Mouse (Mus musculus): ENCODE results near the gene Tbc1d25. TPM values are rescaled to one million over a fixed set of nuclear protein-coding genes. Genes with fewer than 3 reads are reported as not detected.

The Tbc1d25 gene
- 22.3 and 24.5 TPM in 2 replicates for polyA plus RNA-seq (2014; fragmentation: Nextera tagmentation; extraction: Ambion mirVana)

DNA sequence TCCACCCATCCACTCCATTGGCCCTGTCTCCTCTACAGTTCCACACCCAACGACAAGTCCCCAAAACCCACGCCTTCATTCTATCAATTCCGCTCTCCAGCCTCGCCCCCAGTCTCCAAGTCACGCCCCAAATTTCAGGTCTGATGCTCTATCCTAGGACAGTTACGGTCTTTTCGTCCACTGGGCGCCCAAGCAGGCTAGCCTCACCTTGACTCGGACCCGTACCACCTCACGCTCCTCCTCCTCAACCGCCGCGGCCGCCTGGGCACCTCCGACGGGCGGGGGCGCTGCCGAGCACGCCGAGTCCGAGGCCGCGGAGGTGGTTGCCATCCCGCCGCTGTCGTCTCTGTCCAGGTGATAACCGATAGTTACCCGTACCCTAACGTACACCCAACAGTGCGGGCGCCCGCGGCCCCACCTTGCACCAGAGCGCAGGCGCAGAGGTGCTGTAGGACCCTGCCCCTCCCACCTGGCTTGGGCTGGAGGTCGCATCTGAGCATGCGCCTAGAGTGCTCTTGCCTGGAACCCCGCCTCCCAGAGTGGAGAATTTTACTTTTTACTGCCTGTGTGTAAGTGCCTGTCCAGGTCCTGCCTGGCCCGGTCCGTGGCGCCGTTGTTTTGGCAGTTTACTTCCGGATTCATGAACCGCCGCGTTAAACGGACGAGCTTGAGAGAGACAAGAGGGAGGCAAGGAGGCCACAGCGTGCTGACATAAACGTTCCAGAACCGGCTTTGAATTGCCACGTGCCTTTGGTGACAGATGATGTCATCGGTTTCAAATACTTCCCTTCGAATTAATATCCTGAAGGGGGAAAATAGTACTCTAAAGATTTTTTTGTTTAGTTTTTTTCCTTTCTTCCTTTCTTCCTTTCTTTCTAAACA is at the start of gene Tbc1d25:
TSS of gene Tbc1d25 (minus strand) at position 678 of the 882 bp plus-strand sequence.
- 16% methylated on average over 50 of the region's 56 CpGs for WGBS
- Histone ChIP-seq H3K4me3 (replicated peaks; ENCODE audit: low read length) (peak within 1 kb of the TSS; percentile 64), H3K4me2 (replicated peaks) (peak within 1 kb of the TSS; percentile 54), H3K9ac (peak within 1 kb of the TSS; percentile 65), H3K27ac (0 out of 2 replicates have a peak within 1 kb of the TSS, but pooled peaks have one; percentile 9), H3K36me3 (replicated peaks; ENCODE audit: control insufficient read depth, insufficient read depth) (no peaks in the 10 kb centered on the region; the same call in 1 of the 2 replicates), H3K9me3 (ENCODE audit: control insufficient read depth, low read length) (no peaks in the 10 kb centered on the region), H3K4me1 (replicated peaks; ENCODE audit: control insufficient read depth, insufficient read depth, low read length) (0 out of 2 replicates have a peak, but pooled peaks cover 6% of the 10 kb centered on the region), H3K27me3 (ENCODE audit: control insufficient read depth, insufficient read depth, low read length) (no peaks in the 10 kb centered on the region)
- ATAC-seq (ENCODE audit: low FRiP score) (peak; percentile 95), DNase-seq (ENCODE audit: low spot score) (peak; percentile 81)

DNA sequence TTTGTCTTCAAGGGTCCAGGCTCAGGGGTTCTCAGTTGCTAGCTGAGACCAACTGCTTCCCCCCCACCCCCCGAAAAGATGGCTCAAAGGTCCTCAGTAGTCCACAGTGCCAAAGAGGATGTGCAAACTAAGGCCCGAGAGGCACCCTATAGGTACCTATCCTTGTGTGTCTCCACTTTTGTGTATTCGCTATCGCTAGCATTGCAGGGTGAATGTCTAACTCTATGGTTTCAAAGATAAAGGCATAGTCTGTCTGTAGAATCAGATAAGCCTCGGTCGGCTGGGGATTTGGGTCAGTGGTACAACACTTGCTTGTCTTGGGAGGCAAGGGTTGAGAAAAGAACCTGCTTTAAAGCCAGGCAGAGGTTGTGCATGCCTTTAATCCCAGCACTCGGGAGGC is 47.5 kb upstream of the Tbc1d25 start:
- DNase-seq (ENCODE audit: low spot score) (no peak), ATAC-seq (ENCODE audit: low FRiP score) (no peak)
- no peak overlapping the region for H3K9ac ChIP-seq
- H3K9me3 ChIP-seq (ENCODE audit: control insufficient read depth, low read length), result no peaks in the 10 kb centered on the region
- H3K4me3 ChIP-seq (replicated peaks; ENCODE audit: low read length), result no peak overlapping the region
- H3K4me1 ChIP-seq (replicated peaks; ENCODE audit: control insufficient read depth, insufficient read depth, low read length), result no peaks in the 10 kb centered on the region
- WGBS, result 91% methylated on average over 7 of the region's 7 CpGs
- H3K27ac ChIP-seq, result no peak overlapping the region
- no peak overlapping the region for H3K4me2 ChIP-seq (replicated peaks)
- H3K36me3 ChIP-seq (replicated peaks; ENCODE audit: control insufficient read depth, insufficient read depth), result no peaks in the 10 kb centered on the region
- H3K27me3 ChIP-seq (ENCODE audit: control insufficient read depth, insufficient read depth, low read length), result no peaks in the 10 kb centered on the region

DNA sequence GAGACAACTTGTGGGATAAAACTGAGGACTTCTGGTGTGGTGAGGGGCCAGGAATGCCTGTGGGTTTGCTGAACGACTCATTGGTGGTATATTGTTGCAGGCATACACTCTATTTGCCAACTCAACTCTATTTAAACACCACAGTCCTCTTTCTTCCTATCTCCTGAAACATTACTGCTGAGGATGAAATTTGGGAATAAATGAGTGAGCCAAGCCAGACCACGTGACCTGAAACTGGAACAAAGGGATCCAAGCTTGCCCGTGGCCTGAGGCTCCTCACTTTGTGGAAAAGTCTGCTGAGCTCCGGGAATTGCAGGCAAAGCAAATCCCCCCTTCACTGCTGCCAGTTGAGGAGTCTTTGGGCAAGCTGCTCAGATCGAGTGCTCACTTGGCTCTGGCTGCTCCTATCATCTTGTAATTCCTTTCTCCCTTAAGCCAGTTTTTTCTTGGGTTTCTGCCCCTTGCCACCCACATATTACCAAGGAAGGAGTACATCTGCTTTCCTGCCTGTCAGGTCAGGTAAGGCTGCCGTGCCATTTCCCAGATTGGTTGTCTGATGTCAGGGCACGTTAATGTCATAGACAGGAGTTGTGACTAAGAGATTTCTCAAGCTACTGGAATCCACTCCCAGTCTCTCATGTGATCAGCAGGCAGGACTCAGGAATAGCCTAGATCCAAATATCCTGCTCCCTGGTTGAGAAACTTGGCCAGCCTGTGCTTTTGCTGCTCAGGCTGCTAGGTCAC is 46.9 kb upstream of the Tbc1d25 start:
- Histone ChIP-seq H3K36me3 (replicated peaks; ENCODE audit: control insufficient read depth, insufficient read depth) (no peaks in the 10 kb centered on the region), H3K9ac (no peak overlapping the region), H3K4me1 (replicated peaks; ENCODE audit: control insufficient read depth, insufficient read depth, low read length) (no peaks in the 10 kb centered on the region), H3K9me3 (ENCODE audit: control insufficient read depth, low read length) (no peaks in the 10 kb centered on the region), H3K4me2 (replicated peaks) (no peak overlapping the region), H3K27me3 (ENCODE audit: control insufficient read depth, insufficient read depth, low read length) (no peaks in the 10 kb centered on the region), H3K4me3 (replicated peaks; ENCODE audit: low read length) (no peak overlapping the region), H3K27ac (no peak overlapping the region)
- DNase-seq (ENCODE audit: low spot score), result no peak
- ATAC-seq (ENCODE audit: low FRiP score), result no peak
- WGBS, result 58% methylated on average over 7 of the region's 7 CpGs

DNA sequence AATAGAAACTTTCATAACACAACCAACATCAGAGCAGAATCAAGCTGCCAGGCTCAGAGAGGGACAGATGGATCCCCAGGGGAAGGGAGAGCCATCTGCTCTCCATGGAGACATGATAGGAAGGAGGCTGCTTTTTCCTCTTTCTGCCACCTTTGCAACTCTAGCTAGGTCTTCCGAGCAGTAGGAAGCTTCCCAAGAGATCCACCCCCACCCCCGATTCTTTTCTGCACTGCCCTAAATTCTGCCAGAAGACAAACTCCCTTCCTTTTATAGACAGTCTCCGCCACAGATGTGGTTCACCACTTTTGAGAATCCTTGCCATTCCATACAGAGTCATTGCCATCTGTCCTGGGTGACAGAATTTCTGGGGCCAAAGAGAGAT is 46.3 kb upstream of the Tbc1d25 start:
- no peak overlapping the region for H3K4me2 ChIP-seq (replicated peaks)
- no peak for DNase-seq (ENCODE audit: low spot score)
- WGBS, result 65% methylated on average over 3 of the region's 3 CpGs
- H3K9me3 ChIP-seq (ENCODE audit: control insufficient read depth, low read length), result no peaks in the 10 kb centered on the region
- ATAC-seq (ENCODE audit: low FRiP score), result no peak
- H3K9ac ChIP-seq, result no peak overlapping the region
- no peaks in the 10 kb centered on the region for H3K4me1 ChIP-seq (replicated peaks; ENCODE audit: control insufficient read depth, insufficient read depth, low read length)
- no peaks in the 10 kb centered on the region for H3K27me3 ChIP-seq (ENCODE audit: control insufficient read depth, insufficient read depth, low read length)
- no peak overlapping the region for H3K4me3 ChIP-seq (replicated peaks; ENCODE audit: low read length)
- no peak overlapping the region for H3K27ac ChIP-seq
- H3K36me3 ChIP-seq (replicated peaks; ENCODE audit: control insufficient read depth, insufficient read depth), result no peaks in the 10 kb centered on the region

DNA sequence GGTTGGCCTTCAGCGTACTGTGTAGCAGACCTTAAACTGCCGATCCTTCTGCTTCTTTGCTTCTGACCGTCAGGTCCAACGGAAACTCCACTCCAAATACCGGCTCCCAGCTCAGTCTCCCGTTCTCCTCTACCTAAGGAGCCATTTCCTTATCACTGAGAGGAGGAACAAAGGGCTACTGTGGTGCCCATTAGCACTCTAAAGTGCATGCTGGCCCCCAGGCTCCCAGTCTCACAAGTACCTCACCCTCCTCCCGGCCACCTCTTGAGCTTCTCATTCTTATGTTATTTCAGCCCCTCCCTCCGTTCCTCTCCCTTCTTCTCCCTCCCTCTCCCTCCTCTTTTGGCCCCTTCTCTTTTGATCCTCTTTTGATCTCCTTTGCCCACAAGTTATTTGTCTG is 43.7 kb upstream of the Tbc1d25 start:
- Histone ChIP-seq H3K27ac (no peak overlapping the region), H3K9ac (no peak overlapping the region), H3K4me1 (replicated peaks; ENCODE audit: control insufficient read depth, insufficient read depth, low read length) (no peaks in the 10 kb centered on the region), H3K9me3 (ENCODE audit: control insufficient read depth, low read length) (no peaks in the 10 kb centered on the region), H3K4me3 (replicated peaks; ENCODE audit: low read length) (no peak overlapping the region), H3K36me3 (replicated peaks; ENCODE audit: control insufficient read depth, insufficient read depth) (no peaks in the 10 kb centered on the region), H3K4me2 (replicated peaks) (no peak overlapping the region), H3K27me3 (ENCODE audit: control insufficient read depth, insufficient read depth, low read length) (no peaks in the 10 kb centered on the region)
- no peak for ATAC-seq (ENCODE audit: low FRiP score)
- 32% methylated on average over 8 of the region's 8 CpGs for WGBS
- DNase-seq (ENCODE audit: low spot score), result no peak

DNA sequence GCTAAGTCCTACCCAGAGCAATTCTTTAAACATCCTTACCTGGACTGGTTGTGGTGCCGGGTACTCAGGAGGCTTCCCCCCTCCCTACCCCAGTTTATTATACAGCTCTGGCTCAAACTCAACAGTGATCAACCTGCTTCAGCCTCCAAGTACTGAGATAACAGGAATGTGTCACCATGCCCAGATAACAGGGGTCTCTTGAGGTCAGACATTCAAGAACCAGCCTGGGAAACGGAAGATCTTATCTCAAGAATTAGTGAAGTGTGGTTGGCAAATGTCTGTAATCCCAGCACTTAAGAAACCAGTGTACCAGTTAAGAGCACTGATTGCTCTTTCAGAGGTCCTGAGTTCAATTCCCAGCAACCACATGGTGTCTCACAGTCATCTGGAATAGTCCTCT is 42.1 kb upstream of the Tbc1d25 start:
- H3K36me3 ChIP-seq (replicated peaks; ENCODE audit: control insufficient read depth, insufficient read depth), result no peaks in the 10 kb centered on the region
- 79% methylated on average over 2 of the region's 2 CpGs for WGBS
- H3K4me1 ChIP-seq (replicated peaks; ENCODE audit: control insufficient read depth, insufficient read depth, low read length), result no peaks in the 10 kb centered on the region
- no peaks in the 10 kb centered on the region for H3K9me3 ChIP-seq (ENCODE audit: control insufficient read depth, low read length)
- H3K9ac ChIP-seq, result no peak overlapping the region
- H3K27ac ChIP-seq, result no peak overlapping the region
- no peaks in the 10 kb centered on the region for H3K27me3 ChIP-seq (ENCODE audit: control insufficient read depth, insufficient read depth, low read length)
- no peak for ATAC-seq (ENCODE audit: low FRiP score)
- no peak overlapping the region for H3K4me3 ChIP-seq (replicated peaks; ENCODE audit: low read length)
- H3K4me2 ChIP-seq (replicated peaks), result no peak overlapping the region
- DNase-seq (ENCODE audit: low spot score), result no peak

DNA sequence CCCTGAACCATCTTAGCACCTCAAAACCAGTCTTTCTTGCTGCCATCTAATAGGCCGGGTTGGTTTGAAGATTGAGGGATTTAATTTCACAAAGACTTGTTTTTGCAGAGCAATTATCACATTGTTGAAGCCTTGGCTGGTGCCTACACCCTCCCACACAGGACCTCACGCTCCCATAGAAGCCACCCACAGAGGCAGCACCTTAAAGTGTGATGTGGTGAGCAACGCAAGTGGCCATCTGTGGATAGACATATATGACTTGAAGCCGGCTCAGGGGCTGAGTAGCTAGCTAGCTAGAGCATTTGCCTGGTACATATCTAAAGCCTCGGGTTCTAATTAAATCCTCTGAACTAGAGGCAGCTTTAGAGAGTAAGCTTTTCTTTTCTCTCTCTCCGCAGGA is 41.4 kb upstream of the Tbc1d25 start:
- 50% methylated on average over 6 of the region's 6 CpGs for WGBS
- DNase-seq (ENCODE audit: low spot score), result no peak

DNA sequence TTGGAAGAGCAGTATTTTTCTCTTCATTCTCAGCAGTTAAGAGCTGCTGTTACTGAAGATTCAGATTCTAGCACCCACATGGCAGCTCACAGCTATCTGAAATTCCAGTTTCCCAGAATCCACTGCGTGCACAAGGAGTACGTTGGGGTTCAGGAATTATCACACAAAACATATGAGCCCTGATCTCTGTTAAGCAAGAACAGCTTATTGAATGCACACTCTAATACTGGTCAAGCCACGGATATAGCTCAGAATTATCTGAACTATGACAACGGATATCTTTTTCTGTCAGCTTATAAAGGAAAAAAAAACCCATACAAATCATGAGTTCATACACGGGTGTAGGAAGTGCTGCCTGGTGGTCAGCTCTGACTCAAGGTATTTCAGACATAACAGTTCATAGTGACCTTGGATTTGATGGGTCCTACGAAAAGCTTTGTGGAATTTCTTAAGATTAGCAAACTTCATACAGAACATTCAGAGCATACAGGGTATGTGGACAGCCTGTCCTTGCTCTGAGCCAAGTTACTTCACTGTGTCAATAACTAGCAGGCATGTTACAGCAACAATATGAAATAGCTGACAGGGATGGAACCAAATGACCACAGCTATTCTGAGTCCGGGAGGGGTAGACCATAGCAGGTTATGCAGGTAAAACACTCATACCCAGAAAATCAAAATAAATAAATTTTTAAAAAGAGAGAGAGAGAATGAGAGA is 35.7 kb upstream of the Tbc1d25 start:
- H3K27me3 ChIP-seq (ENCODE audit: control insufficient read depth, insufficient read depth, low read length), result no peaks in the 10 kb centered on the region
- no peak overlapping the region for H3K4me3 ChIP-seq (replicated peaks; ENCODE audit: low read length)
- no peaks in the 10 kb centered on the region for H3K4me1 ChIP-seq (replicated peaks; ENCODE audit: control insufficient read depth, insufficient read depth, low read length)
- H3K27ac ChIP-seq, result no peak overlapping the region
- no peak for ATAC-seq (ENCODE audit: low FRiP score)
- no peak overlapping the region for H3K4me2 ChIP-seq (replicated peaks)
- DNase-seq (ENCODE audit: low spot score), result no peak
- H3K9me3 ChIP-seq (ENCODE audit: control insufficient read depth, low read length), result no peaks in the 10 kb centered on the region
- 82% methylated on average over 7 of the region's 7 CpGs for WGBS
- H3K36me3 ChIP-seq (replicated peaks; ENCODE audit: control insufficient read depth, insufficient read depth), result no peaks in the 10 kb centered on the region
- no peak overlapping the region for H3K9ac ChIP-seq

More for the DNA sequence above, 41.4 kb upstream of the Tbc1d25 start:
- Histone ChIP-seq H3K4me2 (replicated peaks) (no peak overlapping the region), H3K4me3 (replicated peaks; ENCODE audit: low read length) (no peak overlapping the region), H3K36me3 (replicated peaks; ENCODE audit: control insufficient read depth, insufficient read depth) (no peaks in the 10 kb centered on the region), H3K4me1 (replicated peaks; ENCODE audit: control insufficient read depth, insufficient read depth, low read length) (no peaks in the 10 kb centered on the region), H3K27me3 (ENCODE audit: control insufficient read depth, insufficient read depth, low read length) (no peaks in the 10 kb centered on the region), H3K9ac (no peak overlapping the region), H3K27ac (no peak overlapping the region), H3K9me3 (ENCODE audit: control insufficient read depth, low read length) (no peaks in the 10 kb centered on the region)
- no peak for ATAC-seq (ENCODE audit: low FRiP score)

DNA sequence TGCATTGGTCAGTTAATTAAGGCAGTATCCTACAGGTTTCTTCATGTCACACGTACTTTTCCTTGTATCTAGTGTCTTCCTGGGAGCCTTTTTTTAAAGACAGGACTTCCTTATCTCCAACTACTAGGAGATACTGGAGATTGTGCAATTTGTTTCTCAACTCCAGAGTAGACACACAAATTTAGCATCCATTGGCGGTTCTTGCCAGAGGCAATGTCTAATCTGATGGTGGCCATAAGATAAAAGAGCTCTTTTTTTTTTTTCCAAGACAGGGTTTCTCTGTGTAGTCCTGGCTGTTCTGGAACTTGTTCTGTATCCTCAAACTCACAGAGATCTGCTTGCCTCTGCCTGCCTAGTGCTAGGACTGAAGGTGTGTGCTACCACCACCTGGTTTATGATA is 33.7 kb upstream of the Tbc1d25 start:
- no peaks in the 10 kb centered on the region for H3K9me3 ChIP-seq (ENCODE audit: control insufficient read depth, low read length)
- no peak overlapping the region for H3K27ac ChIP-seq
- H3K36me3 ChIP-seq (replicated peaks; ENCODE audit: control insufficient read depth, insufficient read depth), result no peaks in the 10 kb centered on the region
- no peak overlapping the region for H3K4me2 ChIP-seq (replicated peaks)
- no peak overlapping the region for H3K4me3 ChIP-seq (replicated peaks; ENCODE audit: low read length)
- no peaks in the 10 kb centered on the region for H3K27me3 ChIP-seq (ENCODE audit: control insufficient read depth, insufficient read depth, low read length)
- WGBS, result 81% methylated on average over 2 of the region's 2 CpGs
- no peaks in the 10 kb centered on the region for H3K4me1 ChIP-seq (replicated peaks; ENCODE audit: control insufficient read depth, insufficient read depth, low read length)
- ATAC-seq (ENCODE audit: low FRiP score) (no peak), DNase-seq (ENCODE audit: low spot score) (no peak)
- no peak overlapping the region for H3K9ac ChIP-seq
